Mouse (Mus musculus) lung, adult 2 months (tissue): ENCODE measurements around the gene Agtr1a. TPM values are rescaled to one million over a fixed set of nuclear protein-coding genes. Genes with fewer than 3 reads are reported as not detected.

ENCODE experiments used
- DNase-seq: peaks from one replicate; pipeline ENCODE4 v3.0.0; 2022
- H3K4me1 ChIP-seq: fragments of 200-500 bp; 2 replicates; pipeline ENCODE4 v1.6.1; 2011; ENCODE audit warnings: low read length; ENCODE audit not compliant: control insufficient read depth, insufficient read depth
- H3K4me3 ChIP-seq: fragments of 200-500 bp; replicated peaks from 2 replicates; pipeline ENCODE3; 2011; ENCODE audit warnings: low read depth, mild to moderate bottlenecking, control low read depth, low read length; ENCODE audit errors: extremely low read depth
- CTCF ChIP-seq: fragments of 200-500 bp; IDR thresholded peaks from 2 replicates; pipeline ENCODE4 v1.5.1; 2011; ENCODE audit warnings: mild to moderate bottlenecking, low read length, control low read depth; ENCODE audit not compliant: insufficient read depth
- POLR2A ChIP-seq: fragments of 200-500 bp; IDR thresholded peaks from 2 replicates; pipeline ENCODE4 v1.6.1; 2011; ENCODE audit warnings: low read depth, mild to moderate bottlenecking, control low read depth, low read length, borderline replicate concordance; ENCODE audit errors: extremely low read depth
- WGBS: fragments of 180-500 bp; shearing (Covaris S2); methylation state at CpG from one replicate; pipeline ENCODE4 v1.1.7; 2018; 5-methylcytosine and 5-hydroxymethylcytosine counted together
- polyA plus RNA-seq: library from polyadenylated mRNA; depleted of rRNA; stranded (reverse); fragments of >200 nt; gene quantifications from 2 replicates; pipeline ENCODE4 v1.2.3, GENCODE M21; 2012; rRNA removed

Agtr1a gene
- 19.5 and 20.7 TPM in 2 replicates for polyA plus RNA-seq

- peak within 1 kb of the TSS; percentile 47 for H3K4me3 ChIP-seq
- TF ChIP-seq CTCF: no peak
- TF ChIP-seq POLR2A: peak; percentile 86; the same call in 1 of the 2 replicates
- peak; percentile 9 for DNase-seq
- no peaks in the 10 kb centered on the region; the same call in 1 of the 2 replicates for H3K4me1 ChIP-seq
- WGBS: 2% methylated on average over 33 of the region's 33 CpGs
Measured at GRCm38 (mm10) chr13:30336148-30336801, at the start of gene Agtr1a. Agtr1a (plus strand) TSS chr13:30336441.

- 68% methylated on average over 4 of the region's 4 CpGs for WGBS
- DNase-seq: no peak
- Histone ChIP-seq H3K4me3 (no peak overlapping the region), H3K4me1 (no peaks in the 10 kb centered on the region)
- TF ChIP-seq CTCF (no peak), POLR2A (no peak)
Measured at GRCm38 (mm10) chr13:30310221-30310620, 26.0 kb upstream of the Agtr1a start.

- H3K4me1 ChIP-seq: no peaks in the 10 kb centered on the region
- 80% methylated on average over 11 of the region's 11 CpGs for WGBS
- TF ChIP-seq CTCF: no peak
- no peak for DNase-seq
- no peak overlapping the region for H3K4me3 ChIP-seq
Measured at GRCm38 (mm10) chr13:30324669-30325346, 11.4 kb upstream of the Agtr1a start.

- TF ChIP-seq POLR2A (no peak), CTCF (no peak)
- 76% methylated on average over 5 of the region's 5 CpGs for WGBS
- Histone ChIP-seq H3K4me3 (no peak overlapping the region), H3K4me1 (no peaks in the 10 kb centered on the region)
- DNase-seq: no peak
Measured at GRCm38 (mm10) chr13:30331061-30331460, 5.2 kb upstream of the Agtr1a start.

- Histone ChIP-seq H3K4me3 (no peak overlapping the region), H3K4me1 (no peaks in the 10 kb centered on the region; the same call in 1 of the 2 replicates)
- DNase-seq: no peak
- 73% methylated on average over 6 of the region's 6 CpGs for WGBS
- TF ChIP-seq POLR2A (no peak), CTCF (no peak)
Measured at GRCm38 (mm10) chr13:30331851-30332250, 4.4 kb upstream of the Agtr1a start.

- Histone ChIP-seq H3K4me1 (no peaks in the 10 kb centered on the region; the same call in 1 of the 2 replicates), H3K4me3 (no peak overlapping the region)
- WGBS: 71% methylated on average over 5 of the region's 5 CpGs
- TF ChIP-seq CTCF (no peak), POLR2A (no peak)
- DNase-seq: no peak
Measured at GRCm38 (mm10) chr13:30332581-30332980, 3.7 kb upstream of the Agtr1a start.

GRCm38 (mm10) chr13:30334667-30335066 lies 1.6 kb upstream of the Agtr1a start:
- Histone ChIP-seq H3K4me1 (no peaks in the 10 kb centered on the region; the same call in 1 of the 2 replicates), H3K4me3 (no peak overlapping the region)
- TF ChIP-seq POLR2A (no peak), CTCF (no peak)
- WGBS: 71% methylated on average over 3 of the region's 3 CpGs
- no peak for DNase-seq

- H3K4me1 ChIP-seq: no peaks in the 10 kb centered on the region; the same call in 1 of the 2 replicates
- peak overlapping the region; percentile 34 for H3K4me3 ChIP-seq
- TF ChIP-seq POLR2A (no peak), CTCF (no peak)
- no peak for DNase-seq
- 27% methylated on average over 9 of the region's 9 CpGs for WGBS
Measured at GRCm38 (mm10) chr13:30336913-30337312, 672 bp downstream of the Agtr1a start.

- H3K4me3 ChIP-seq: no peak overlapping the region
- WGBS: 55% methylated on average over 7 of the region's 7 CpGs
- TF ChIP-seq CTCF (no peak), POLR2A (no peak)
- no peak for DNase-seq
- no peaks in the 10 kb centered on the region; the same call in 1 of the 2 replicates for H3K4me1 ChIP-seq
Measured at GRCm38 (mm10) chr13:30337646-30338045, 1.4 kb downstream of the Agtr1a start.

GRCm38 (mm10) chr13:30338576-30338975 lies 2.3 kb downstream of the Agtr1a start:
- DNase-seq: no peak
- TF ChIP-seq CTCF (no peak), POLR2A (no peak)
- WGBS: 79% methylated on average over 5 of the region's 5 CpGs
- no peaks in the 10 kb centered on the region; the same call in 1 of the 2 replicates for H3K4me1 ChIP-seq
- H3K4me3 ChIP-seq: no peak overlapping the region
